Mouse (Mus musculus): ENCODE measurements around the gene Uqcr10. TPM values are rescaled to one million over a fixed set of nuclear protein-coding genes. Genes with fewer than 3 reads are reported as not detected.

Gene Uqcr10
- polyA plus RNA-seq, 1 experiment from 2014 or later = 763 TPM

GRCm38 (mm10) chr11:4687027-4687426 is 17.1 kb downstream of the Uqcr10 start:
- Histone ChIP-seq H3K4me2 (no peak overlapping the region), H3K4me1 (peaks cover 8% of the 10 kb centered on the region; the same call in 1 of the 2 replicates), H3K36me3 (peaks cover 12% of the 10 kb centered on the region; the same call in 1 of the 2 replicates), H3K9me3 (no peaks in the 10 kb centered on the region), H3K4me3 (no peak overlapping the region), H3K9ac (no peak overlapping the region), H3K27me3 (no peaks in the 10 kb centered on the region), H3K27ac (no peak overlapping the region)
- ATAC-seq (ENCODE audit: borderline replicate concordance, extremely low read depth, low FRiP score, low TSS enrichment) = no peak
- 46% methylated on average over 3 of the region's 3 CpGs for WGBS

- H3K9me3 ChIP-seq = no peaks in the 10 kb centered on the region
- H3K27me3 ChIP-seq = no peaks in the 10 kb centered on the region
- peaks cover 23% of the 10 kb centered on the region for H3K36me3 ChIP-seq
- peaks cover 8% of the 10 kb centered on the region; the same call in 1 of the 2 replicates for H3K4me1 ChIP-seq
- no peak overlapping the region for H3K4me3 ChIP-seq
- WGBS = 76% methylated on average over 5 of the region's 5 CpGs
- no peak overlapping the region for H3K27ac ChIP-seq
- no peak overlapping the region for H3K9ac ChIP-seq
- no peak overlapping the region for H3K4me2 ChIP-seq
- ATAC-seq (ENCODE audit: borderline replicate concordance, extremely low read depth, low FRiP score, low TSS enrichment) = no peak
These were observed 18.6 kb downstream of the Uqcr10 start for GRCm38 (mm10) chr11:4685510-4685909.

- H3K27me3 ChIP-seq = no peaks in the 10 kb centered on the region
- H3K27ac ChIP-seq = no peak overlapping the region
- H3K9ac ChIP-seq = no peak overlapping the region
- WGBS = 53% methylated on average over 4 of the region's 4 CpGs
- H3K4me3 ChIP-seq = no peak overlapping the region
- no peaks in the 10 kb centered on the region for H3K9me3 ChIP-seq
- peaks cover 8% of the 10 kb centered on the region; the same call in 1 of the 2 replicates for H3K4me1 ChIP-seq
- no peak for ATAC-seq (ENCODE audit: borderline replicate concordance, extremely low read depth, low FRiP score, low TSS enrichment)
- no peak overlapping the region for H3K4me2 ChIP-seq
- H3K36me3 ChIP-seq = peaks cover 25% of the 10 kb centered on the region
These were observed 19.1 kb downstream of the Uqcr10 start for GRCm38 (mm10) chr11:4685071-4685470.

GRCm38 (mm10) chr11:4684186-4684585 is 20.0 kb downstream of the Uqcr10 start:
- H3K27ac ChIP-seq = no peak overlapping the region
- no peaks in the 10 kb centered on the region for H3K27me3 ChIP-seq
- no peaks in the 10 kb centered on the region for H3K9me3 ChIP-seq
- ATAC-seq (ENCODE audit: borderline replicate concordance, extremely low read depth, low FRiP score, low TSS enrichment) = no peak
- H3K36me3 ChIP-seq = peaks cover 28% of the 10 kb centered on the region
- H3K4me1 ChIP-seq = peaks cover 8% of the 10 kb centered on the region; the same call in 1 of the 2 replicates
- WGBS = 65% methylated on average over 6 of the region's 6 CpGs
- no peak overlapping the region for H3K9ac ChIP-seq
- no peak overlapping the region for H3K4me2 ChIP-seq
- no peak overlapping the region for H3K4me3 ChIP-seq

- Histone ChIP-seq H3K4me1 (peaks cover 3% of the 10 kb centered on the region; the same call in 1 of the 2 replicates), H3K4me3 (no peak overlapping the region), H3K4me2 (no peak overlapping the region), H3K36me3 (peaks cover 28% of the 10 kb centered on the region), H3K27ac (no peak overlapping the region), H3K9me3 (no peaks in the 10 kb centered on the region), H3K27me3 (no peaks in the 10 kb centered on the region), H3K9ac (no peak overlapping the region)
- 88% methylated on average over 6 of the region's 6 CpGs for WGBS
- ATAC-seq (ENCODE audit: borderline replicate concordance, extremely low read depth, low FRiP score, low TSS enrichment) = no peak
These were observed 20.6 kb downstream of the Uqcr10 start for GRCm38 (mm10) chr11:4683516-4683915.

- Histone ChIP-seq H3K27me3 (no peaks in the 10 kb centered on the region), H3K4me2 (no peak overlapping the region), H3K9me3 (no peaks in the 10 kb centered on the region), H3K4me1 (no peaks in the 10 kb centered on the region), H3K27ac (no peak overlapping the region), H3K4me3 (no peak overlapping the region), H3K36me3 (peaks cover 33% of the 10 kb centered on the region), H3K9ac (no peak overlapping the region)
- no peak for ATAC-seq (ENCODE audit: borderline replicate concordance, extremely low read depth, low FRiP score, low TSS enrichment)
- 51% methylated on average over 3 of the region's 3 CpGs for WGBS
These were observed 24.0 kb downstream of the Uqcr10 start for GRCm38 (mm10) chr11:4680126-4680525.

- Histone ChIP-seq H3K9me3 (no peaks in the 10 kb centered on the region), H3K9ac (no peak overlapping the region), H3K27me3 (no peaks in the 10 kb centered on the region), H3K36me3 (peaks cover 33% of the 10 kb centered on the region), H3K4me3 (no peak overlapping the region), H3K4me1 (no peaks in the 10 kb centered on the region), H3K27ac (no peak overlapping the region), H3K4me2 (no peak overlapping the region)
- WGBS = 92% methylated on average over 12 of the region's 12 CpGs
- ATAC-seq (ENCODE audit: borderline replicate concordance, extremely low read depth, low FRiP score, low TSS enrichment) = no peak
These were observed 24.7 kb downstream of the Uqcr10 start for GRCm38 (mm10) chr11:4679441-4679832.

- Histone ChIP-seq H3K36me3 (peaks cover 33% of the 10 kb centered on the region), H3K9ac (no peak overlapping the region)
These were observed 25.3 kb downstream of the Uqcr10 start for GRCm38 (mm10) chr11:4678700-4679440.

GRCm38 (mm10) chr11:4677250-4677872 is 26.8 kb downstream of the Uqcr10 start:
- no peaks in the 10 kb centered on the region for H3K4me1 ChIP-seq
- 85% methylated on average over 7 of the region's 7 CpGs for WGBS
- no peaks in the 10 kb centered on the region for H3K9me3 ChIP-seq
- ATAC-seq (ENCODE audit: borderline replicate concordance, extremely low read depth, low FRiP score, low TSS enrichment) = no peak
- no peak overlapping the region for H3K4me2 ChIP-seq
- peaks cover 33% of the 10 kb centered on the region for H3K36me3 ChIP-seq
- H3K27ac ChIP-seq = no peak overlapping the region
- H3K4me3 ChIP-seq = no peak overlapping the region
- H3K27me3 ChIP-seq = no peaks in the 10 kb centered on the region
- no peak overlapping the region for H3K9ac ChIP-seq

More at GRCm38 (mm10) chr11:4678700-4679440, 25.3 kb downstream of the Uqcr10 start:
- no peak for ATAC-seq (ENCODE audit: borderline replicate concordance, extremely low read depth, low FRiP score, low TSS enrichment)
- Histone ChIP-seq H3K4me1 (no peaks in the 10 kb centered on the region), H3K27ac (no peak overlapping the region), H3K9me3 (no peaks in the 10 kb centered on the region), H3K4me2 (no peak overlapping the region), H3K27me3 (no peaks in the 10 kb centered on the region), H3K4me3 (no peak overlapping the region)
- WGBS = 63% methylated on average over 13 of the region's 13 CpGs

- H3K9me3 ChIP-seq = no peaks in the 10 kb centered on the region
- no peak overlapping the region for H3K4me2 ChIP-seq
- H3K27me3 ChIP-seq = no peaks in the 10 kb centered on the region
- H3K36me3 ChIP-seq = peaks cover 22% of the 10 kb centered on the region; the same call in 1 of the 2 replicates
- no peak overlapping the region for H3K9ac ChIP-seq
- WGBS = 75% methylated on average over 6 of the region's 6 CpGs
- H3K4me1 ChIP-seq = no peaks in the 10 kb centered on the region
- H3K27ac ChIP-seq = no peak overlapping the region
- no peak overlapping the region for H3K4me3 ChIP-seq
- ATAC-seq (ENCODE audit: borderline replicate concordance, extremely low read depth, low FRiP score, low TSS enrichment) = no peak
These were observed 28.4 kb downstream of the Uqcr10 start for GRCm38 (mm10) chr11:4675693-4676092.

GRCm38 (mm10) chr11:4675126-4675562 is 29.0 kb downstream of the Uqcr10 start:
- peak; percentile 65 for ATAC-seq (ENCODE audit: borderline replicate concordance, extremely low read depth, low FRiP score, low TSS enrichment)
- peak overlapping the region; percentile 31; the same call in 1 of the 2 replicates for H3K27ac ChIP-seq
- no peaks in the 10 kb centered on the region for H3K27me3 ChIP-seq
- H3K4me3 ChIP-seq = no peak overlapping the region
- no peak overlapping the region for H3K4me2 ChIP-seq
- no peaks in the 10 kb centered on the region for H3K4me1 ChIP-seq
- no peak overlapping the region for H3K9ac ChIP-seq
- H3K9me3 ChIP-seq = no peaks in the 10 kb centered on the region
- peaks cover 20% of the 10 kb centered on the region; the same call in 1 of the 2 replicates for H3K36me3 ChIP-seq
- WGBS = 61% methylated on average over 6 of the region's 6 CpGs

GRCm38 (mm10) chr11:4674593-4674992 is 29.5 kb downstream of the Uqcr10 start:
- Histone ChIP-seq H3K27ac (peak overlapping the region; percentile 31; the same call in 1 of the 2 replicates), H3K36me3 (peaks cover 16% of the 10 kb centered on the region; the same call in 1 of the 2 replicates), H3K4me1 (no peaks in the 10 kb centered on the region), H3K27me3 (no peaks in the 10 kb centered on the region), H3K9ac (no peak overlapping the region), H3K4me3 (no peak overlapping the region), H3K9me3 (no peaks in the 10 kb centered on the region), H3K4me2 (no peak overlapping the region)
- 95% methylated on average over 1 of the region's 1 CpGs for WGBS
- ATAC-seq (ENCODE audit: borderline replicate concordance, extremely low read depth, low FRiP score, low TSS enrichment) = no peak

Measured in lung, embryonic 15.5 days (tissue).